Mouse (Mus musculus): ENCODE data around the gene Runx2. TPM values are rescaled to one million over a fixed set of nuclear protein-coding genes. Genes with fewer than 3 reads are reported as not detected.

The Runx2 gene
- polyA plus RNA-seq, 1 experiment from 2014 or later, result 0.41 TPM

- Histone ChIP-seq H3K9ac (replicated peaks; ENCODE audit: low read depth, low read length) (0 out of 2 replicates have a peak overlapping the region, but pooled peaks have one; percentile 13), H3K4me3 (replicated peaks; ENCODE audit: low read length) (no peak overlapping the region; the same call in 1 of the 2 replicates)
- 28% methylated on average over 26 of the region's 26 CpGs for WGBS
Observed at GRCm38 (mm10) chr17:44613716-44614715, 200.6 kb downstream of the Runx2 start.

GRCm38 (mm10) chr17:44612641-44613040 is 202.0 kb downstream of the Runx2 start:
- WGBS, result 78% methylated on average over 8 of the region's 8 CpGs
- H3K9ac ChIP-seq (replicated peaks; ENCODE audit: low read depth, low read length), result no peak overlapping the region
- no peak for ATAC-seq
- no peaks in the 10 kb centered on the region for H3K27me3 ChIP-seq (replicated peaks; ENCODE audit: control insufficient read depth, insufficient read depth, low read length)
- no peak overlapping the region for H3K27ac ChIP-seq (ENCODE audit: low read length)
- no peak overlapping the region for H3K4me2 ChIP-seq (ENCODE audit: low read length)
- H3K36me3 ChIP-seq (ENCODE audit: control insufficient read depth, insufficient read depth), result no peaks in the 10 kb centered on the region
- H3K4me1 ChIP-seq (replicated peaks; ENCODE audit: control insufficient read depth, insufficient read depth, low read length), result peaks cover 7% of the 10 kb centered on the region
- H3K9me3 ChIP-seq (ENCODE audit: control insufficient read depth, low read length), result no peaks in the 10 kb centered on the region
- H3K4me3 ChIP-seq (replicated peaks; ENCODE audit: low read length), result no peak overlapping the region

More at GRCm38 (mm10) chr17:44613716-44614715, 200.6 kb downstream of the Runx2 start:
- Histone ChIP-seq H3K4me1 (replicated peaks; ENCODE audit: control insufficient read depth, insufficient read depth, low read length) (peaks cover 14% of the 10 kb centered on the region), H3K27me3 (replicated peaks; ENCODE audit: control insufficient read depth, insufficient read depth, low read length) (no peaks in the 10 kb centered on the region), H3K9me3 (ENCODE audit: control insufficient read depth, low read length) (no peaks in the 10 kb centered on the region), H3K4me2 (ENCODE audit: low read length) (peak overlapping the region; percentile 43), H3K27ac (ENCODE audit: low read length) (no peak overlapping the region), H3K36me3 (ENCODE audit: control insufficient read depth, insufficient read depth) (no peaks in the 10 kb centered on the region)
- peak; percentile 76 for ATAC-seq

GRCm38 (mm10) chr17:44612002-44612401 is 202.6 kb downstream of the Runx2 start:
- ATAC-seq, result no peak
- Histone ChIP-seq H3K9me3 (ENCODE audit: control insufficient read depth, low read length) (no peaks in the 10 kb centered on the region), H3K4me3 (replicated peaks; ENCODE audit: low read length) (no peak overlapping the region), H3K36me3 (ENCODE audit: control insufficient read depth, insufficient read depth) (no peaks in the 10 kb centered on the region), H3K4me2 (ENCODE audit: low read length) (no peak overlapping the region), H3K27ac (ENCODE audit: low read length) (no peak overlapping the region), H3K4me1 (replicated peaks; ENCODE audit: control insufficient read depth, insufficient read depth, low read length) (peaks cover 7% of the 10 kb centered on the region), H3K9ac (replicated peaks; ENCODE audit: low read depth, low read length) (no peak overlapping the region), H3K27me3 (replicated peaks; ENCODE audit: control insufficient read depth, insufficient read depth, low read length) (no peaks in the 10 kb centered on the region)
- 97% methylated on average over 3 of the region's 3 CpGs for WGBS

- Histone ChIP-seq H3K4me3 (replicated peaks; ENCODE audit: low read length) (no peak overlapping the region), H3K27me3 (replicated peaks; ENCODE audit: control insufficient read depth, insufficient read depth, low read length) (no peaks in the 10 kb centered on the region), H3K9ac (replicated peaks; ENCODE audit: low read depth, low read length) (no peak overlapping the region), H3K4me2 (ENCODE audit: low read length) (no peak overlapping the region), H3K27ac (ENCODE audit: low read length) (no peak overlapping the region), H3K9me3 (ENCODE audit: control insufficient read depth, low read length) (no peaks in the 10 kb centered on the region), H3K4me1 (replicated peaks; ENCODE audit: control insufficient read depth, insufficient read depth, low read length) (peaks cover 7% of the 10 kb centered on the region), H3K36me3 (ENCODE audit: control insufficient read depth, insufficient read depth) (no peaks in the 10 kb centered on the region)
- 82% methylated on average over 4 of the region's 4 CpGs for WGBS
- ATAC-seq, result no peak
Observed at GRCm38 (mm10) chr17:44611543-44611942, 203.1 kb downstream of the Runx2 start.

- ATAC-seq, result no peak
- H3K9me3 ChIP-seq (ENCODE audit: control insufficient read depth, low read length), result no peaks in the 10 kb centered on the region
- no peak overlapping the region for H3K9ac ChIP-seq (replicated peaks; ENCODE audit: low read depth, low read length)
- H3K4me1 ChIP-seq (replicated peaks; ENCODE audit: control insufficient read depth, insufficient read depth, low read length), result peaks cover 7% of the 10 kb centered on the region
- WGBS, result 32% methylated on average over 6 of the region's 6 CpGs
- no peak overlapping the region for H3K4me2 ChIP-seq (ENCODE audit: low read length)
- no peaks in the 10 kb centered on the region for H3K27me3 ChIP-seq (replicated peaks; ENCODE audit: control insufficient read depth, insufficient read depth, low read length)
- no peak overlapping the region for H3K4me3 ChIP-seq (replicated peaks; ENCODE audit: low read length)
- H3K36me3 ChIP-seq (ENCODE audit: control insufficient read depth, insufficient read depth), result no peaks in the 10 kb centered on the region
- H3K27ac ChIP-seq (ENCODE audit: low read length), result no peak overlapping the region
Observed at GRCm38 (mm10) chr17:44610828-44611227, 203.8 kb downstream of the Runx2 start.

GRCm38 (mm10) chr17:44609897-44610641 is 204.5 kb downstream of the Runx2 start:
- Histone ChIP-seq H3K4me1 (replicated peaks; ENCODE audit: control insufficient read depth, insufficient read depth, low read length) (peaks cover 7% of the 10 kb centered on the region), H3K27me3 (replicated peaks; ENCODE audit: control insufficient read depth, insufficient read depth, low read length) (no peaks in the 10 kb centered on the region), H3K36me3 (ENCODE audit: control insufficient read depth, insufficient read depth) (no peaks in the 10 kb centered on the region), H3K4me3 (replicated peaks; ENCODE audit: low read length) (no peak overlapping the region), H3K9me3 (ENCODE audit: control insufficient read depth, low read length) (no peaks in the 10 kb centered on the region), H3K9ac (replicated peaks; ENCODE audit: low read depth, low read length) (no peak overlapping the region), H3K4me2 (ENCODE audit: low read length) (no peak overlapping the region), H3K27ac (ENCODE audit: low read length) (no peak overlapping the region)
- ATAC-seq, result no peak
- whole genome bisulfite sequencing, result 71% methylated on average over 5 of the region's 5 CpGs

- no peak for ATAC-seq
- Histone ChIP-seq H3K27me3 (replicated peaks; ENCODE audit: control insufficient read depth, insufficient read depth, low read length) (no peaks in the 10 kb centered on the region), H3K4me3 (replicated peaks; ENCODE audit: low read length) (no peak overlapping the region)
Observed at GRCm38 (mm10) chr17:44609356-44609755, 205.2 kb downstream of the Runx2 start.

GRCm38 (mm10) chr17:44608907-44609306 is 205.7 kb downstream of the Runx2 start:
- no peaks in the 10 kb centered on the region for H3K27me3 ChIP-seq (replicated peaks; ENCODE audit: control insufficient read depth, insufficient read depth, low read length)
- no peaks in the 10 kb centered on the region for H3K36me3 ChIP-seq (ENCODE audit: control insufficient read depth, insufficient read depth)
- no peak overlapping the region for H3K9ac ChIP-seq (replicated peaks; ENCODE audit: low read depth, low read length)
- H3K4me1 ChIP-seq (replicated peaks; ENCODE audit: control insufficient read depth, insufficient read depth, low read length), result peaks cover 1% of the 10 kb centered on the region; the same call in 1 of the 2 replicates
- 90% methylated on average over 4 of the region's 4 CpGs for WGBS
- H3K9me3 ChIP-seq (ENCODE audit: control insufficient read depth, low read length), result no peaks in the 10 kb centered on the region
- no peak overlapping the region for H3K4me2 ChIP-seq (ENCODE audit: low read length)
- no peak overlapping the region for H3K27ac ChIP-seq (ENCODE audit: low read length)
- no peak for ATAC-seq
- no peak overlapping the region for H3K4me3 ChIP-seq (replicated peaks; ENCODE audit: low read length)

More at GRCm38 (mm10) chr17:44609356-44609755, 205.2 kb downstream of the Runx2 start:
- no peak overlapping the region for H3K9ac ChIP-seq (replicated peaks; ENCODE audit: low read depth, low read length)
- no peak overlapping the region for H3K4me2 ChIP-seq (ENCODE audit: low read length)
- no peaks in the 10 kb centered on the region for H3K9me3 ChIP-seq (ENCODE audit: control insufficient read depth, low read length)
- H3K4me1 ChIP-seq (replicated peaks; ENCODE audit: control insufficient read depth, insufficient read depth, low read length), result peaks cover 6% of the 10 kb centered on the region
- no peaks in the 10 kb centered on the region for H3K36me3 ChIP-seq (ENCODE audit: control insufficient read depth, insufficient read depth)
- no peak overlapping the region for H3K27ac ChIP-seq (ENCODE audit: low read length)
- WGBS, result 88% methylated on average over 10 of the region's 10 CpGs

GRCm38 (mm10) chr17:44607383-44607782 is 207.2 kb downstream of the Runx2 start:
- WGBS, result 89% methylated on average over 8 of the region's 8 CpGs
- Histone ChIP-seq H3K4me3 (replicated peaks; ENCODE audit: low read length) (no peak overlapping the region), H3K27ac (ENCODE audit: low read length) (no peak overlapping the region), H3K9ac (replicated peaks; ENCODE audit: low read depth, low read length) (no peak overlapping the region), H3K36me3 (ENCODE audit: control insufficient read depth, insufficient read depth) (no peaks in the 10 kb centered on the region), H3K27me3 (replicated peaks; ENCODE audit: control insufficient read depth, insufficient read depth, low read length) (no peaks in the 10 kb centered on the region), H3K4me1 (replicated peaks; ENCODE audit: control insufficient read depth, insufficient read depth, low read length) (no peaks in the 10 kb centered on the region), H3K4me2 (ENCODE audit: low read length) (no peak overlapping the region), H3K9me3 (ENCODE audit: control insufficient read depth, low read length) (no peaks in the 10 kb centered on the region)
- no peak for ATAC-seq
